Mouse (Mus musculus): ENCODE measurements around the gene Nxnl1.

DNA sequence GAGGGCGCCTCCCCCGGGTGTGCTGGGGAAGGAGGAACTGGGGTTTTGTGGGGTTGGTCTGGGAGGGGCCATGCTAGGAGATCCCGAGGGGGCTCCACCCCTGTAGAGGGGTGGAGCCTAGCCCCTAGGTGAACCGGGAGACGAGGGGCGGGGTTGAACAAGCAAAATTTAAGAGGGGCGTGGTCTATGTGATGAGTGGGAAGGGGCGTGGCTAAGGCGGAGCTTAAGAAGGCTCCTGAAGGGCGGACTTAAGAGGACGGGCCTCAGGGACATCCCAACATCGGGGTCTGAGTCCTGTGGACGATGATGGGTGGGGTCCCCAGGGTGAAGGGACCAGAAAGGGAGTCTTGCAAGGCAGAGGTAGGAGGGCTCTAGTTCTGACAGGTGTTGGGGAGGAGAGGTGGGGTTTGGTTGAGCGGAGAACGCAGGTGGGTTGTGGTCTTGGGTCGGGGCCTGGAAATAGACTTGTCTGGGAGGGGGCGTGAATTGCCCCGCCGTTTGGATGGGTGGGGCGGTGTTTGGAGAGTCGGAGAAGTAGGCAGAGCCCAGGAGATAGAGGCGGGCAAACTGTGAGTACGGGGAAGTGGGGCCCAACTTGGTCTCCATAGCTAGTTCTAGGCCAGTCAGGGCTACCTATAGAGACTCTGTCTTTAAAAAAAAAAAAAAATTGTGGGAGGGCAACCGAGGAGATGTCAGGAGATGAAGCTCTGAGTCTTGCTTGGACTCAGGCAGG, 7.3 kb downstream of the Nxnl1 start:
- TF ChIP-seq MYC (IDR thresholded peaks at IDR 0.05; ENCODE audit: low read depth, low read length) (no peak), CTCF (conservative IDR thresholded peaks at IDR 0.05 in 1 of 2, IDR thresholded peaks at IDR 0.05 in 1 of 2; ENCODE audit: low read depth in 2 of 2, low read length in 2 of 2) (no peak), MXI1 (IDR thresholded peaks at IDR 0.05; ENCODE audit: low read depth, low read length) (no peak), EP300 (IDR thresholded peaks at IDR 0.05; ENCODE audit: low read length) (no peak), USF1 (IDR thresholded peaks at IDR 0.05; ENCODE audit: low read depth, low read length) (no peak), POLR2A (IDR thresholded peaks at IDR 0.05; ENCODE audit: low read depth, low read length) (no peak; the same call in 1 of the 2 replicates), TBP (conservative IDR thresholded peaks at IDR 0.05; ENCODE audit: low read depth, low read length) (0 out of 2 replicates have a peak, but pooled peaks have one; percentile 49), MEF2A (IDR thresholded peaks at IDR 0.05; ENCODE audit: borderline replicate concordance, low read depth, low read length) (no peak), MAX (IDR thresholded peaks at IDR 0.05; ENCODE audit: low read length) (no peak), MAZ (IDR thresholded peaks at IDR 0.05; ENCODE audit: low read depth, low read length) (peak; percentile 18; the same call in 1 of the 2 replicates), BHLHE40 (IDR thresholded peaks at IDR 0.05; ENCODE audit: low read depth, low read length) (no peak), UBTF (IDR thresholded peaks at IDR 0.05; ENCODE audit: low read depth, low read length) (no peak), JUND (conservative IDR thresholded peaks at IDR 0.05; ENCODE audit: low read depth, low read length) (no peak), HCFC1 (IDR thresholded peaks at IDR 0.05; ENCODE audit: low read depth, low read length) (peak; percentile 31; the same call in 1 of the 2 replicates)
